In genomic region chr19:56135306-56135928, GRCm38 (mm10) we compare ENCODE assay signal across 12 mouse cellular contexts.
DNase-seq lines count a peak whose midpoint lies in the region; ATAC-seq and TF ChIP-seq lines count a peak whose summit lies in the region.
"Had no signal": no experiment of that assay in that cellular context is flagged by ENCODE, and none has a peak within 500 bp of the region (broad histone marks: within the 10 kb centered on the region; RNA-seq: fewer than 3 reads in every experiment).

No protein-coding gene starts in this region.

- H3K4me1 ChIP-seq in forebrain, embryonic 10.5 days, result peaks cover 47% of the 10 kb centered on the region
- peaks cover 5% of the 10 kb centered on the region; the same call in 1 of the 2 replicates for H3K4me1 ChIP-seq in forebrain, postnatal 0 days (ENCODE audit: insufficient read depth)
- peaks cover 44% of the 10 kb centered on the region for H3K4me1 ChIP-seq in limb, embryonic 15.5 days
- H3K4me1 ChIP-seq in midbrain, embryonic 15.5 days, result peaks cover 28% of the 10 kb centered on the region
- H3K4me1 ChIP-seq: liver, embryonic 13.5 days had no signal

- H3K4me2 ChIP-seq in forebrain, postnatal 0 days (ENCODE audit: low read depth), result no peak overlapping the region
- H3K4me2 ChIP-seq in limb, embryonic 15.5 days, result no peak overlapping the region
- H3K4me2 ChIP-seq in midbrain, embryonic 15.5 days, result no peak overlapping the region
- H3K4me2 ChIP-seq: hindbrain, embryonic 15.5 days; liver, embryonic 13.5 days had no signal

- H3K9me3 ChIP-seq in forebrain, embryonic 10.5 days, result peaks cover under 1% of the 10 kb centered on the region
- no peaks in the 10 kb centered on the region for H3K9me3 ChIP-seq in forebrain, postnatal 0 days (ENCODE audit: low read length)
- H3K9me3 ChIP-seq in limb, embryonic 15.5 days, result no peaks in the 10 kb centered on the region
- no peaks in the 10 kb centered on the region for H3K9me3 ChIP-seq in midbrain, embryonic 15.5 days
- H3K9me3 ChIP-seq: hindbrain, embryonic 15.5 days; liver, embryonic 13.5 days had no signal

- no peaks in the 10 kb centered on the region for H3K36me3 ChIP-seq in forebrain, embryonic 10.5 days (replicated peaks)
- H3K36me3 ChIP-seq in forebrain, postnatal 0 days (ENCODE audit: insufficient read depth), result no peaks in the 10 kb centered on the region
- no peaks in the 10 kb centered on the region for H3K36me3 ChIP-seq in limb, embryonic 15.5 days
- no peaks in the 10 kb centered on the region for H3K36me3 ChIP-seq in midbrain, embryonic 15.5 days (replicated peaks)
- H3K36me3 ChIP-seq: hindbrain, embryonic 15.5 days; liver, embryonic 13.5 days had no signal

- H3K9ac ChIP-seq in forebrain, postnatal 0 days, result no peak overlapping the region
- no peak overlapping the region for H3K9ac ChIP-seq in limb, embryonic 15.5 days
- no peak overlapping the region for H3K9ac ChIP-seq in midbrain, embryonic 15.5 days
- H3K9ac ChIP-seq: hindbrain, embryonic 15.5 days; liver, embryonic 13.5 days had no signal

- no peak overlapping the region for H3K4me3 ChIP-seq in forebrain, embryonic 10.5 days
- no peak overlapping the region for H3K4me3 ChIP-seq in forebrain, postnatal 0 days (ENCODE audit: low read depth, low read length)
- no peak overlapping the region for H3K4me3 ChIP-seq in limb, embryonic 15.5 days
- H3K4me3 ChIP-seq in midbrain, embryonic 15.5 days, result no peak overlapping the region
- H3K4me3 ChIP-seq: heart, adult 2 months; hindbrain, embryonic 15.5 days; liver, embryonic 13.5 days had no signal

- no peak for ATAC-seq in forebrain, postnatal 0 days
- ATAC-seq in limb, embryonic 15.5 days (ENCODE audit: insufficient number of reproducible peaks, low FRiP score, low TSS enrichment, low read depth), result no peak
- no peak for ATAC-seq in midbrain, embryonic 15.5 days (replicated peaks)

- WGBS in forebrain, embryonic 10.5 days, result 89% methylated on average over 7 of the region's 7 CpGs
- WGBS in forebrain, postnatal 0 days, result 75% methylated on average over 7 of the region's 7 CpGs
- 71% methylated on average over 7 of the region's 7 CpGs for WGBS in limb, embryonic 15.5 days
- 75% methylated on average over 7 of the region's 7 CpGs for WGBS in midbrain, embryonic 15.5 days

- 0 out of 2 replicates have a peak overlapping the region, but pooled peaks have one; percentile 25 for H3K27ac ChIP-seq in forebrain, embryonic 10.5 days
- no peak overlapping the region for H3K27ac ChIP-seq in forebrain, postnatal 0 days (ENCODE audit: low read depth, low read length)
- H3K27ac ChIP-seq in limb, embryonic 15.5 days, result 0 out of 2 replicates have a peak overlapping the region, but pooled peaks have one; percentile 11
- H3K27ac ChIP-seq in midbrain, embryonic 15.5 days, result no peak overlapping the region
- H3K27ac ChIP-seq: heart, adult 2 months; hindbrain, embryonic 15.5 days; liver, embryonic 13.5 days had no signal

- peaks cover 53% of the 10 kb centered on the region for H3K27me3 ChIP-seq in forebrain, embryonic 10.5 days (ENCODE audit: poor library complexity, severe bottlenecking)
- peaks cover 16% of the 10 kb centered on the region for H3K27me3 ChIP-seq in forebrain, postnatal 0 days (ENCODE audit: insufficient read depth, low read length)
- peaks cover 19% of the 10 kb centered on the region; the same call in 1 of the 2 replicates for H3K27me3 ChIP-seq in limb, embryonic 15.5 days
- peaks cover 4% of the 10 kb centered on the region; the same call in 1 of the 2 replicates for H3K27me3 ChIP-seq in midbrain, embryonic 15.5 days (replicated peaks)

- no peak for DNase-seq in forebrain, embryonic 10.5 days (ENCODE audit: extremely low spot score, low spot score)
- no peak for DNase-seq in forebrain, postnatal 0 days
- peak; percentile 19 for DNase-seq in 3T3-L1 (ENCODE audit: low read depth, low spot score)
- DNase-seq in gastrocnemius, adult 8-10 months (ENCODE audit: low spot score in 2 of 2), result peak; percentile 22 to 60
- DNase-seq in right cerebral cortex, postnatal 4 days, result no peak
- no peak for DNase-seq in thymus, postnatal 25 days
- DNase-seq: layer of hippocampus, adult 9-11 months; liver, embryonic 13.5 days had no signal

- TF ChIP-seq CTCF in forebrain, postnatal 0 days (IDR thresholded peaks at IDR 0.05; ENCODE audit: low read depth), result no peak

Comparison
In these comparisons a context has a peak if more than half of its experiments do, and no peak if none do; other contexts are left out.
1. H3K27ac ChIP-seq: peak in forebrain, embryonic 10.5 days (single experiment) and limb, embryonic 15.5 days (single experiment); none in forebrain, postnatal 0 days (single experiment) and midbrain, embryonic 15.5 days (single experiment).
2. DNase-seq: peak in 3T3-L1 (single experiment) and gastrocnemius, adult 8-10 months (2 of 2); none in forebrain, embryonic 10.5 days (single experiment), forebrain, postnatal 0 days (single experiment), right cerebral cortex, postnatal 4 days (single experiment) and thymus, postnatal 25 days (single experiment).